Mouse (Mus musculus): Measurements from ENCODE around the gene S100a2. TPM values are rescaled to one million over a fixed set of nuclear protein-coding genes. Genes with fewer than 3 reads are reported as not detected.

Gene S100a2
- polyA plus RNA-seq, 1 experiment from 2014 or later = not detected

- no peak for ATAC-seq (ENCODE audit: low FRiP score, low TSS enrichment)
- 19% methylated on average over 1 of the region's 1 CpGs for WGBS
- H3K9ac ChIP-seq (ENCODE audit: low read depth, low read length) = no peak overlapping the region
These were observed 27.5 kb downstream of the S100a2 start for GRCm38 (mm10) chr3:90617586-90617985.

GRCm38 (mm10) chr3:90621552-90621951, 31.5 kb downstream of the S100a2 start:
- Histone ChIP-seq H3K36me3 (ENCODE audit: control insufficient read depth, insufficient read depth, low read length) (no peaks in the 10 kb centered on the region), H3K27me3 (ENCODE audit: control insufficient read depth, insufficient read depth, low read length) (no peaks in the 10 kb centered on the region), H3K9ac (ENCODE audit: low read depth, low read length) (no peak overlapping the region), H3K4me1 (ENCODE audit: control insufficient read depth, insufficient read depth, low read length) (peaks cover 7% of the 10 kb centered on the region), H3K9me3 (ENCODE audit: control insufficient read depth, low read length) (no peaks in the 10 kb centered on the region), H3K27ac (ENCODE audit: low read depth, low read length) (no peak overlapping the region), H3K4me3 (ENCODE audit: low read length) (no peak overlapping the region), H3K4me2 (replicated peaks; ENCODE audit: low read depth, low read length) (no peak overlapping the region)
- ATAC-seq (ENCODE audit: low FRiP score, low TSS enrichment) = no peak
- WGBS = 52% methylated on average over 7 of the region's 7 CpGs

More at GRCm38 (mm10) chr3:90617586-90617985, 27.5 kb downstream of the S100a2 start:
- Histone ChIP-seq H3K36me3 (ENCODE audit: control insufficient read depth, insufficient read depth, low read length) (no peaks in the 10 kb centered on the region), H3K27me3 (ENCODE audit: control insufficient read depth, insufficient read depth, low read length) (no peaks in the 10 kb centered on the region), H3K9me3 (ENCODE audit: control insufficient read depth, low read length) (no peaks in the 10 kb centered on the region), H3K4me2 (replicated peaks; ENCODE audit: low read depth, low read length) (no peak overlapping the region), H3K4me3 (ENCODE audit: low read length) (no peak overlapping the region), H3K27ac (ENCODE audit: low read depth, low read length) (no peak overlapping the region), H3K4me1 (ENCODE audit: control insufficient read depth, insufficient read depth, low read length) (no peaks in the 10 kb centered on the region)

- H3K9me3 ChIP-seq (ENCODE audit: control insufficient read depth, low read length) = no peaks in the 10 kb centered on the region
- peak; percentile 55; the same call in 1 of the 2 replicates for ATAC-seq (ENCODE audit: low FRiP score, low TSS enrichment)
- H3K4me2 ChIP-seq (replicated peaks; ENCODE audit: low read depth, low read length) = no peak overlapping the region
These were observed 33.5 kb downstream of the S100a2 start for GRCm38 (mm10) chr3:90623435-90624071.

GRCm38 (mm10) chr3:90625496-90625895, 35.4 kb downstream of the S100a2 start:
- H3K4me2 ChIP-seq (replicated peaks; ENCODE audit: low read depth, low read length) = no peak overlapping the region
- H3K36me3 ChIP-seq (ENCODE audit: control insufficient read depth, insufficient read depth, low read length) = no peaks in the 10 kb centered on the region
- no peak overlapping the region for H3K27ac ChIP-seq (ENCODE audit: low read depth, low read length)
- WGBS = 58% methylated on average over 5 of the region's 5 CpGs
- H3K9me3 ChIP-seq (ENCODE audit: control insufficient read depth, low read length) = no peaks in the 10 kb centered on the region
- H3K9ac ChIP-seq (ENCODE audit: low read depth, low read length) = no peak overlapping the region
- H3K4me3 ChIP-seq (ENCODE audit: low read length) = no peak overlapping the region
- H3K4me1 ChIP-seq (ENCODE audit: control insufficient read depth, insufficient read depth, low read length) = peaks cover 7% of the 10 kb centered on the region
- H3K27me3 ChIP-seq (ENCODE audit: control insufficient read depth, insufficient read depth, low read length) = no peaks in the 10 kb centered on the region
- no peak for ATAC-seq (ENCODE audit: low FRiP score, low TSS enrichment)

More at GRCm38 (mm10) chr3:90623435-90624071, 33.5 kb downstream of the S100a2 start:
- Histone ChIP-seq H3K4me3 (ENCODE audit: low read length) (no peak overlapping the region), H3K9ac (ENCODE audit: low read depth, low read length) (peak overlapping the region; percentile 7; the same call in 1 of the 2 replicates), H3K27me3 (ENCODE audit: control insufficient read depth, insufficient read depth, low read length) (no peaks in the 10 kb centered on the region), H3K36me3 (ENCODE audit: control insufficient read depth, insufficient read depth, low read length) (no peaks in the 10 kb centered on the region), H3K27ac (ENCODE audit: low read depth, low read length) (no peak overlapping the region), H3K4me1 (ENCODE audit: control insufficient read depth, insufficient read depth, low read length) (peaks cover 7% of the 10 kb centered on the region)
- WGBS = 29% methylated on average over 2 of the region's 2 CpGs

GRCm38 (mm10) chr3:90626266-90627021, 36.4 kb downstream of the S100a2 start:
- no peak overlapping the region for H3K27ac ChIP-seq (ENCODE audit: low read depth, low read length)
- H3K4me1 ChIP-seq (ENCODE audit: control insufficient read depth, insufficient read depth, low read length) = peaks cover 7% of the 10 kb centered on the region
- H3K4me3 ChIP-seq (ENCODE audit: low read length) = no peak overlapping the region
- no peak overlapping the region for H3K4me2 ChIP-seq (replicated peaks; ENCODE audit: low read depth, low read length)
- no peak for ATAC-seq (ENCODE audit: low FRiP score, low TSS enrichment)
- WGBS = 75% methylated on average over 9 of the region's 9 CpGs
- H3K9ac ChIP-seq (ENCODE audit: low read depth, low read length) = no peak overlapping the region
- no peaks in the 10 kb centered on the region for H3K9me3 ChIP-seq (ENCODE audit: control insufficient read depth, low read length)
- no peaks in the 10 kb centered on the region for H3K27me3 ChIP-seq (ENCODE audit: control insufficient read depth, insufficient read depth, low read length)
- H3K36me3 ChIP-seq (ENCODE audit: control insufficient read depth, insufficient read depth, low read length) = no peaks in the 10 kb centered on the region

- ATAC-seq (ENCODE audit: low FRiP score, low TSS enrichment) = no peak
- 93% methylated on average over 5 of the region's 5 CpGs for whole genome bisulfite sequencing
- no peak overlapping the region for H3K4me3 ChIP-seq (ENCODE audit: low read length)
- no peak overlapping the region for H3K27ac ChIP-seq (ENCODE audit: low read depth, low read length)
- no peak overlapping the region for H3K9ac ChIP-seq (ENCODE audit: low read depth, low read length)
- no peaks in the 10 kb centered on the region for H3K27me3 ChIP-seq (ENCODE audit: control insufficient read depth, insufficient read depth, low read length)
- H3K36me3 ChIP-seq (ENCODE audit: control insufficient read depth, insufficient read depth, low read length) = no peaks in the 10 kb centered on the region
- H3K9me3 ChIP-seq (ENCODE audit: control insufficient read depth, low read length) = no peaks in the 10 kb centered on the region
- H3K4me1 ChIP-seq (ENCODE audit: control insufficient read depth, insufficient read depth, low read length) = peaks cover 7% of the 10 kb centered on the region
- no peak overlapping the region for H3K4me2 ChIP-seq (replicated peaks; ENCODE audit: low read depth, low read length)
These were observed 37.3 kb downstream of the S100a2 start for GRCm38 (mm10) chr3:90627366-90627765.

- Histone ChIP-seq H3K27me3 (ENCODE audit: control insufficient read depth, insufficient read depth, low read length) (no peaks in the 10 kb centered on the region), H3K4me1 (ENCODE audit: control insufficient read depth, insufficient read depth, low read length) (peaks cover 7% of the 10 kb centered on the region), H3K36me3 (ENCODE audit: control insufficient read depth, insufficient read depth, low read length) (no peaks in the 10 kb centered on the region), H3K4me2 (replicated peaks; ENCODE audit: low read depth, low read length) (no peak overlapping the region), H3K27ac (ENCODE audit: low read depth, low read length) (no peak overlapping the region), H3K9ac (ENCODE audit: low read depth, low read length) (no peak overlapping the region), H3K4me3 (ENCODE audit: low read length) (no peak overlapping the region), H3K9me3 (ENCODE audit: control insufficient read depth, low read length) (no peaks in the 10 kb centered on the region)
- peak; percentile 56; the same call in 1 of the 2 replicates for ATAC-seq (ENCODE audit: low FRiP score, low TSS enrichment)
- WGBS = 63% methylated on average over 4 of the region's 4 CpGs
These were observed 37.8 kb downstream of the S100a2 start for GRCm38 (mm10) chr3:90627807-90628206.

- H3K9ac ChIP-seq (ENCODE audit: low read depth, low read length) = no peak overlapping the region
- WGBS = 62% methylated on average over 2 of the region's 2 CpGs
- no peaks in the 10 kb centered on the region for H3K4me1 ChIP-seq (ENCODE audit: control insufficient read depth, insufficient read depth, low read length)
- no peaks in the 10 kb centered on the region for H3K36me3 ChIP-seq (ENCODE audit: control insufficient read depth, insufficient read depth, low read length)
- peak; percentile 44; the same call in 1 of the 2 replicates for ATAC-seq (ENCODE audit: low FRiP score, low TSS enrichment)
- no peak overlapping the region for H3K27ac ChIP-seq (ENCODE audit: low read depth, low read length)
- H3K27me3 ChIP-seq (ENCODE audit: control insufficient read depth, insufficient read depth, low read length) = no peaks in the 10 kb centered on the region
- no peaks in the 10 kb centered on the region for H3K9me3 ChIP-seq (ENCODE audit: control insufficient read depth, low read length)
- H3K4me2 ChIP-seq (replicated peaks; ENCODE audit: low read depth, low read length) = no peak overlapping the region
- H3K4me3 ChIP-seq (ENCODE audit: low read length) = no peak overlapping the region
These were observed 39.3 kb downstream of the S100a2 start for GRCm38 (mm10) chr3:90629298-90629697.

GRCm38 (mm10) chr3:90631984-90632383, 41.9 kb downstream of the S100a2 start:
- 77% methylated on average over 2 of the region's 2 CpGs for WGBS
- Histone ChIP-seq H3K4me2 (replicated peaks; ENCODE audit: low read depth, low read length) (no peak overlapping the region), H3K4me1 (ENCODE audit: control insufficient read depth, insufficient read depth, low read length) (no peaks in the 10 kb centered on the region), H3K27ac (ENCODE audit: low read depth, low read length) (no peak overlapping the region), H3K9me3 (ENCODE audit: control insufficient read depth, low read length) (no peaks in the 10 kb centered on the region), H3K4me3 (ENCODE audit: low read length) (no peak overlapping the region), H3K36me3 (ENCODE audit: control insufficient read depth, insufficient read depth, low read length) (no peaks in the 10 kb centered on the region), H3K9ac (ENCODE audit: low read depth, low read length) (no peak overlapping the region), H3K27me3 (ENCODE audit: control insufficient read depth, insufficient read depth, low read length) (no peaks in the 10 kb centered on the region)
- no peak for ATAC-seq (ENCODE audit: low FRiP score, low TSS enrichment)

All from kidney, embryonic 14.5 days (tissue).